ENCODE assay signal across 30 mouse cellular contexts in the genomic region with DNA sequence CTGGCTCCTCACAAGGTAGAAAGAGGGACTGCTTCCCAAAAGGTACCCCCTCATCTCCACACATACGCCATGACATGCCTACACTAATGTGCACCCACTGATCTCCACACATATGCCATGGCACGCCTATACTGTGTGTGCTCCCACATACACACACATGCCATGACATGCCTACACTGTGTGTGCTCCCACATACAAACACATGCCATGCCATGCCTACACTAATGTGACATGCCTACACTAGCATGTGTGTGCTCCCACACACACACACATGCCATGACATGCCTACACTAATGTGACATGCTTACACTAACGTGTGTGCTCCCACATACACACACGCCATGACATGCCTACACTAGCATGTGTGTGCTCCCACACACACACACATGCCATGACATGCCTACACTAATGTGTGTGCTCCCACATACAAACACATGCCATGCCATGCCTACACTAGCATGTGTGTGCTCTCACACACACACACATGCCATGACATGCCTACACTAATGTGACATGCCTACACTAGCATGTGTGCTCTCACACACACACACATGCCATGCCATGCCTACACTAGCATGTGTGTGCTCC. TPM values are rescaled to one million over a fixed set of nuclear protein-coding genes. Genes with fewer than 3 reads are reported as not detected.
A peak's percentile ranks its signal among the peaks of the same experiment; 100 is the strongest.
DNase-seq lines count a peak whose midpoint lies in the region; ATAC-seq and TF ChIP-seq lines count a peak whose summit lies in the region.
"Had no signal": no experiment of that assay in that cellular context is flagged by ENCODE, and none has a peak within 500 bp of the region (broad histone marks: within the 10 kb centered on the region; RNA-seq: fewer than 3 reads in every experiment).

No protein-coding gene starts in this region.

- H3K4me3 ChIP-seq in heart, embryonic 10.5 days, result no peak overlapping the region
- no peak overlapping the region for H3K4me3 ChIP-seq in heart, adult 2 months
- H3K4me3 ChIP-seq in ES-Bruce4 (ENCODE audit: low read depth, low read length) (no peak overlapping the region), G1E (ENCODE audit: low read depth, low read length) (no peak overlapping the region)
- H3K4me3 ChIP-seq: embryonic facial prominence, embryonic 10.5 days; embryonic facial prominence, embryonic 13.5 days; forebrain, embryonic 10.5 days; forebrain, embryonic 15.5 days; heart, embryonic 12.5 days; heart, embryonic 15.5 days; hindbrain, embryonic 12.5 days; hindbrain, embryonic 15.5 days had no signal

- no peak for TF ChIP-seq CTCF in heart, adult 2 months (IDR thresholded peaks at IDR 0.05)
- no peak for TF ChIP-seq CTCF in ES-Bruce4 (IDR thresholded peaks at IDR 0.05; ENCODE audit: low read depth, low read length)
- TF ChIP-seq CTCF in G1E (IDR thresholded peaks at IDR 0.05; ENCODE audit: low read depth, low read length), result no peak

- peaks cover 72% of the 10 kb centered on the region for H3K36me3 ChIP-seq in heart, embryonic 10.5 days
- H3K36me3 ChIP-seq in heart, adult 2 months (ENCODE audit: control insufficient read depth, insufficient read depth, low read length), result no peaks in the 10 kb centered on the region
- H3K36me3 ChIP-seq in ES-Bruce4 (ENCODE audit: control insufficient read depth, insufficient read depth, low read length, poor library complexity, severe bottlenecking) (no peaks in the 10 kb centered on the region; the same call in 1 of the 2 replicates), G1E (replicated peaks) (peaks cover 47% of the 10 kb centered on the region)

- TF ChIP-seq EP300 in heart, adult 2 months (IDR thresholded peaks at IDR 0.05; ENCODE audit: insufficient read depth, low read depth, low read length), result no peak
- TF ChIP-seq EP300 in ES-Bruce4 (IDR thresholded peaks at IDR 0.05; ENCODE audit: insufficient read depth, low read depth, low read length), result no peak

- no peak overlapping the region for H3K9ac ChIP-seq in heart, adult 2 months (ENCODE audit: low read depth, low read length)
- no peak overlapping the region for H3K9ac ChIP-seq in ES-Bruce4 (ENCODE audit: low read depth, poor library complexity, severe bottlenecking)
- H3K9ac ChIP-seq: embryonic facial prominence, embryonic 13.5 days; forebrain, embryonic 15.5 days; heart, embryonic 12.5 days; heart, embryonic 15.5 days; hindbrain, embryonic 12.5 days; hindbrain, embryonic 15.5 days had no signal

- no peak for TF ChIP-seq POLR2A in heart, adult 2 months (IDR thresholded peaks at IDR 0.05; ENCODE audit: insufficient read depth, low read depth, low read length)
- no peak for TF ChIP-seq POLR2A in ES-Bruce4 (IDR thresholded peaks at IDR 0.05; ENCODE audit: insufficient read depth, low read length)

- H3K79me2 ChIP-seq in heart, adult 2 months (replicated peaks; ENCODE audit: control insufficient read depth, insufficient read depth, low read length), result no peaks in the 10 kb centered on the region

- DNase-seq in heart, embryonic 10.5 days (ENCODE audit: low spot score), result peak; percentile 50
- no peak for DNase-seq in heart, adult 2 months
- DNase-seq in G1E (ENCODE audit: low spot score), result no peak
- no peak for DNase-seq in cerebellum, adult 9-11 months
- DNase-seq: adrenal gland, adult 2 months; adrenal gland, postnatal 14 days; B cell, adult 2 months; cerebellum, adult 11 months; cerebellum, adult 2 months; cerebellum, postnatal 10 days; cerebellum, postnatal 36 days; embryo, embryonic 11 days; gastrocnemius, postnatal 25 days; heart, postnatal 14 days; heart, postnatal 4 days; kidney, adult 2 months had no signal

- no peaks in the 10 kb centered on the region for H3K9me3 ChIP-seq in heart, embryonic 10.5 days
- H3K9me3 ChIP-seq in ES-Bruce4 (replicated peaks; ENCODE audit: control insufficient read depth, insufficient read depth, low read length, poor library complexity, severe bottlenecking) (no peaks in the 10 kb centered on the region), G1E (replicated peaks) (0 out of 2 replicates have a peak, but pooled peaks cover 8% of the 10 kb centered on the region)
- H3K9me3 ChIP-seq: forebrain, embryonic 15.5 days; heart, embryonic 12.5 days; heart, embryonic 15.5 days; hindbrain, embryonic 12.5 days; hindbrain, embryonic 15.5 days had no signal

- peak; percentile 22; the same call in 1 of the 2 replicates for ATAC-seq in G1E (ENCODE audit: extremely low read depth, insufficient number of reproducible peaks, low FRiP score, poor library complexity, severe bottlenecking)
- no peak for ATAC-seq in erythroblast, adult 5-6 weeks (replicated peaks; ENCODE audit: low FRiP score, poor library complexity, severe bottlenecking)
- ATAC-seq: forebrain, embryonic 15.5 days; intestine, postnatal 0 days had no signal

- no peaks in the 10 kb centered on the region for H3K27me3 ChIP-seq in heart, embryonic 10.5 days (ENCODE audit: insufficient read depth, poor library complexity, severe bottlenecking)
- H3K27me3 ChIP-seq in heart, adult 2 months (ENCODE audit: control insufficient read depth, insufficient read depth, low read length), result no peaks in the 10 kb centered on the region
- H3K27me3 ChIP-seq in ES-Bruce4 (ENCODE audit: control insufficient read depth, insufficient read depth, low read length, poor library complexity, severe bottlenecking), result no peaks in the 10 kb centered on the region
- 0 out of 2 replicates have a peak, but pooled peaks cover 2% of the 10 kb centered on the region for H3K27me3 ChIP-seq in G1E (ENCODE audit: insufficient read depth, low read length)
- H3K27me3 ChIP-seq: CH12.LX; embryonic facial prominence, embryonic 13.5 days; forebrain, embryonic 15.5 days; heart, embryonic 12.5 days; heart, embryonic 15.5 days; hindbrain, embryonic 12.5 days; hindbrain, embryonic 15.5 days had no signal

- no peak overlapping the region for H3K27ac ChIP-seq in heart, embryonic 10.5 days
- H3K27ac ChIP-seq in heart, adult 2 months, result no peak overlapping the region
- peak overlapping the region; percentile 1; the same call in 1 of the 2 replicates for H3K27ac ChIP-seq in ES-Bruce4 (ENCODE audit: insufficient read depth, low read length)
- H3K27ac ChIP-seq: embryonic facial prominence, embryonic 10.5 days; embryonic facial prominence, embryonic 13.5 days; forebrain, embryonic 10.5 days; forebrain, embryonic 15.5 days; heart, embryonic 15.5 days; hindbrain, embryonic 12.5 days; hindbrain, embryonic 15.5 days had no signal

- H3K4me1 ChIP-seq in heart, embryonic 10.5 days, result no peaks in the 10 kb centered on the region
- H3K4me1 ChIP-seq in heart, adult 2 months (ENCODE audit: control insufficient read depth, insufficient read depth, low read length), result no peaks in the 10 kb centered on the region
- H3K4me1 ChIP-seq in ES-Bruce4 (ENCODE audit: control insufficient read depth, insufficient read depth, low read length) (peaks cover 2% of the 10 kb centered on the region), G1E (ENCODE audit: insufficient read depth, low read depth, low read length) (no peaks in the 10 kb centered on the region; the same call in 1 of the 2 replicates)
- H3K4me1 ChIP-seq: embryonic facial prominence, embryonic 10.5 days; embryonic facial prominence, embryonic 13.5 days; forebrain, embryonic 10.5 days; forebrain, embryonic 15.5 days; heart, embryonic 12.5 days; heart, embryonic 15.5 days; hindbrain, embryonic 12.5 days; hindbrain, embryonic 15.5 days had no signal

- 93% methylated on average over 4 of the region's 4 CpGs for WGBS in heart, embryonic 10.5 days
- WGBS in heart, adult 2 months, result 97% methylated on average over 4 of the region's 4 CpGs

- intact Hi-C loops in heart, adult 2 months (cut with DNase I), result no loop called here

RNA-seq across cellular contexts. Expression of gene Zfp61, which starts 10.8 kb away (rescaled TPM):
- 20.7 and 27.2 TPM in 2 replicates for polyA plus RNA-seq in heart, embryonic 10.5 days (2016; fragmentation: Nextera tagmentation; extraction: Ambion mirVana)
- total RNA-seq in heart, adult 2 months (2021), result 1 to 10 TPM; 2.7 to 3.3 TPM
- polyA plus RNA-seq in heart, adult 2 months (2012; rRNA removed), result 2.7 and 5.3 TPM in 2 replicates
- polyA plus RNA-seq in ES-Bruce4 (2011; ENCODE audit: insufficient read depth, insufficient read length, low read depth, missing spikeins) (5.6 and 9.0 TPM in 2 replicates), G1E (2012) (3.9 and 5.0 TPM in 2 replicates)
- total RNA-seq in G1E (2014; fragmentation: Nextera tagmentation) (14.7 and 19.0 TPM in 2 replicates), G1E (2017) (21.5 and 23.2 TPM in 2 replicates)
- 1.2 and 2.1 TPM in 2 replicates for total RNA-seq in erythroblast, adult 5-6 weeks (2015; ENCODE audit: low replicate concordance)
- total RNA-seq in erythroblast, adult 5-6 weeks (2017; ENCODE audit: low replicate concordance), result 0.77 and 4.0 TPM in 2 replicates

RNA-seq across cellular contexts. Expression of gene Zfp93, which starts 20.0 kb away (rescaled TPM):
- polyA plus RNA-seq in heart, embryonic 10.5 days (2016; fragmentation: Nextera tagmentation; extraction: Ambion mirVana), result 5.8 and 6.4 TPM in 2 replicates
- total RNA-seq in heart, adult 2 months (2021), result 1 to 10 TPM; 3.3 to 4.1 TPM
- polyA plus RNA-seq in heart, adult 2 months (2012; rRNA removed), result 1.7 and 2.9 TPM in 2 replicates
- 8.5 and 14.3 TPM in 2 replicates for polyA plus RNA-seq in ES-Bruce4 (2011; ENCODE audit: insufficient read depth, insufficient read length, low read depth, missing spikeins)
- total RNA-seq in G1E (2014; fragmentation: Nextera tagmentation), result 1.9 and 2.4 TPM in 2 replicates
- 2.3 and 2.4 TPM in 2 replicates for total RNA-seq in G1E (2017)
- polyA plus RNA-seq in G1E (2012), result 0.36 and 0.79 TPM in 2 replicates
- total RNA-seq in erythroblast, adult 5-6 weeks (2015; ENCODE audit: low replicate concordance), result not detected in 2 replicates
- 0.70 TPM in 1 of 2 replicates, not detected in the other for total RNA-seq in erythroblast, adult 5-6 weeks (2017; ENCODE audit: low replicate concordance)

RNA-seq across cellular contexts. Expression of gene Zfp94, which starts 26.3 kb away (rescaled TPM):
- 7.0 and 10.1 TPM in 2 replicates for polyA plus RNA-seq in heart, embryonic 10.5 days (2016; fragmentation: Nextera tagmentation; extraction: Ambion mirVana)
- total RNA-seq in heart, adult 2 months (2021), result 1 to 10 TPM; 1.9 to 2.7 TPM
- polyA plus RNA-seq in heart, adult 2 months (2012; rRNA removed), result 3.4 and 3.8 TPM in 2 replicates
- polyA plus RNA-seq in ES-Bruce4 (2011; ENCODE audit: insufficient read depth, insufficient read length, low read depth, missing spikeins), result 4.7 and 5.3 TPM in 2 replicates
- 8.9 and 12.5 TPM in 2 replicates for total RNA-seq in G1E (2014; fragmentation: Nextera tagmentation)
- 5.4 and 6.0 TPM in 2 replicates for total RNA-seq in G1E (2017)
- polyA plus RNA-seq in G1E (2012), result 3.1 and 3.5 TPM in 2 replicates
- 1.0 TPM in 1 of 2 replicates, not detected in the other for total RNA-seq in erythroblast, adult 5-6 weeks (2015; ENCODE audit: low replicate concordance)
- total RNA-seq in erythroblast, adult 5-6 weeks (2017; ENCODE audit: low replicate concordance), result 0.34 and 1.3 TPM in 2 replicates

RNA-seq across cellular contexts. Expression of gene Zfp108, which starts 35.6 kb away (rescaled TPM):
- polyA plus RNA-seq in heart, embryonic 10.5 days (2016; fragmentation: Nextera tagmentation; extraction: Ambion mirVana), result 1.8 and 2.5 TPM in 2 replicates
- total RNA-seq in heart, adult 2 months (2021), result 1 to 10 TPM; 1.4 to 1.8 TPM
- polyA plus RNA-seq in heart, adult 2 months (2012; rRNA removed), result 0.70 and 1.4 TPM in 2 replicates
- polyA plus RNA-seq in ES-Bruce4 (2011; ENCODE audit: insufficient read depth, insufficient read length, low read depth, missing spikeins) (0.36 TPM in 1 of 2 replicates, not detected in the other), G1E (2012) (not detected in 2 replicates)
- total RNA-seq in G1E (2014; fragmentation: Nextera tagmentation) (0.30 TPM in 1 of 2 replicates, not detected in the other), G1E (2017) (0.17 and 0.22 TPM in 2 replicates)
- 2.9 TPM in 1 of 2 replicates, not detected in the other for total RNA-seq in erythroblast, adult 5-6 weeks (2015; ENCODE audit: low replicate concordance)
- not detected in 2 replicates for total RNA-seq in erythroblast, adult 5-6 weeks (2017; ENCODE audit: low replicate concordance)
- total RNA-seq: CH12.LX had no signal

RNA-seq across cellular contexts. Expression of gene Tescl, which starts 43.5 kb away (rescaled TPM):
- not detected in 2 replicates for polyA plus RNA-seq in heart, embryonic 10.5 days (2016; fragmentation: Nextera tagmentation; extraction: Ambion mirVana)
- not detected for total RNA-seq in heart, adult 2 months (2021)
- polyA plus RNA-seq in heart, adult 2 months (2012; rRNA removed), result 0.35 and 0.66 TPM in 2 replicates
- polyA plus RNA-seq in ES-Bruce4 (2011; ENCODE audit: insufficient read depth, insufficient read length, low read depth, missing spikeins) (not detected in 2 replicates), G1E (2012) (not detected in 2 replicates)
- total RNA-seq in G1E (2014; fragmentation: Nextera tagmentation) (not detected in 2 replicates), G1E (2017) (not detected in 2 replicates)
- total RNA-seq in erythroblast, adult 5-6 weeks (2015; ENCODE audit: low replicate concordance), result not detected in 2 replicates
- total RNA-seq in erythroblast, adult 5-6 weeks (2017; ENCODE audit: low replicate concordance), result not detected in 2 replicates
- total RNA-seq: adrenal gland, postnatal 14 days; CH12.LX; gastrocnemius, adult 8-10 months; gastrocnemius, postnatal 25 days; heart, postnatal 14 days had no signal
- polyA plus RNA-seq: forebrain, embryonic 15.5 days; heart, embryonic 12.5 days; heart, embryonic 15.5 days; hindbrain, embryonic 12.5 days; intestine, embryonic 14.5 days; intestine, postnatal 0 days had no signal
